Mouse (Mus musculus) neural tube, embryonic 12.5 days (tissue): ENCODE measurements at regions not wholly inside any gene's neighbourhood (a gene's known extent, or its start where the extent isn't known, plus 50 kb on each side); places are given as distances from the start of the nearest gene placed in this dataset.

Experiments
- ATAC-seq: fragments of 200-750 bp; cut with Nextera tagmentation; 2 replicates; pipeline ENCODE4 v1.8.0; 2017; ENCODE audit warnings: low read depth, mild to moderate bottlenecking, moderate TSS enrichment, moderate library complexity; ENCODE audit not compliant: low FRiP score
- H3K27ac ChIP-seq: fragments of 300-500 bp; sonication (generic); 2 replicates; pipeline ENCODE4 v1.5.1; 2016
- H3K27me3 ChIP-seq: fragments of 300-500 bp; sonication (generic); replicated peaks from 2 replicates; pipeline ENCODE4 v1.6.1; 2016; ENCODE audit warnings: mild to moderate bottlenecking
- H3K36me3 ChIP-seq: fragments of 300-500 bp; sonication (generic); 2 replicates; pipeline ENCODE4 v1.6.1; 2016; ENCODE audit warnings: mild to moderate bottlenecking
- H3K4me1 ChIP-seq: fragments of 300-500 bp; sonication (generic); 2 replicates; pipeline ENCODE4 v1.6.1; 2016
- H3K4me2 ChIP-seq: fragments of 300-500 bp; sonication (generic); replicated peaks from 2 replicates; pipeline ENCODE4 v1.6.1; 2016; ENCODE audit warnings: mild to moderate bottlenecking
- H3K4me3 ChIP-seq: fragments of 300-500 bp; sonication (generic); 2 replicates; pipeline ENCODE4 v1.5.1; 2016
- H3K9ac ChIP-seq: fragments of 300-500 bp; sonication (generic); 2 replicates; pipeline ENCODE4 v1.6.1; 2016; ENCODE audit warnings: mild to moderate bottlenecking
- H3K9me3 ChIP-seq: fragments of 300-500 bp; sonication (generic); 2 replicates; pipeline ENCODE4 v1.6.1; 2016; ENCODE audit warnings: mild to moderate bottlenecking
- WGBS: fragments of 180-500 bp; shearing (Covaris S2); methylation state at CpG from one replicate; pipeline ENCODE4 v1.1.7; 2016; 5-methylcytosine and 5-hydroxymethylcytosine counted together

DNA sequence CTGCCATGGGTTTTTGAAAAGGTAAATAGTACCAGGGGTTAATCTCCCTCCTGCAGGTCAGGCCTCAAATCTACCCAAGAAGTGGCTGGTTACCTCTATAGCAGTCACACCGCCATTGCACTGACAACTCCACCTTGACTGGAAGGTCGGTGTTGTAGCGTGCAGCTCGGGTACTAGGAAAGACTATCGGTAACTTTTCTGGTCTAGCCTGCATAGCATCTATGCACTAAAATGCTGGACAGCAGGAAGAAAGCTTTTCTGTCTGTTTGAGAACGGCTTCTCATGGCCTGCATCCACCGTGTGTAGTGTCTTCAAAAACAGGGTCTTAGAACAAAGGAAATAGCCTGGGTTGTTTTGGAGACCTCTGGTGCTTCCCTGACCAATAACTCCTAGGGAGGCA lies 88.8 kb downstream of the Bms1 start:
- Histone ChIP-seq H3K4me3 (no peak overlapping the region), H3K4me1 (no peaks in the 10 kb centered on the region), H3K36me3 (no peaks in the 10 kb centered on the region), H3K4me2 (no peak overlapping the region), H3K27me3 (no peaks in the 10 kb centered on the region), H3K9me3 (no peaks in the 10 kb centered on the region), H3K27ac (no peak overlapping the region), H3K9ac (no peak overlapping the region)
- 88% methylated on average over 7 of the region's 7 CpGs for WGBS
- ATAC-seq = no peak

GRCm38 (mm10) chr6:118327458-118327857 lies 91.8 kb downstream of the Bms1 start:
- H3K27ac ChIP-seq = no peak overlapping the region
- no peak overlapping the region for H3K4me2 ChIP-seq
- H3K36me3 ChIP-seq = no peaks in the 10 kb centered on the region
- H3K9me3 ChIP-seq = no peaks in the 10 kb centered on the region
- no peak overlapping the region for H3K9ac ChIP-seq
- ATAC-seq = no peak
- no peak overlapping the region for H3K4me3 ChIP-seq
- WGBS = 75% methylated on average over 6 of the region's 6 CpGs
- no peaks in the 10 kb centered on the region for H3K27me3 ChIP-seq
- H3K4me1 ChIP-seq = no peaks in the 10 kb centered on the region

GRCm38 (mm10) chr6:118325681-118326080 lies 93.6 kb downstream of the Bms1 start:
- no peak for ATAC-seq
- Histone ChIP-seq H3K4me1 (no peaks in the 10 kb centered on the region), H3K9me3 (no peaks in the 10 kb centered on the region), H3K4me2 (no peak overlapping the region), H3K27me3 (no peaks in the 10 kb centered on the region), H3K27ac (no peak overlapping the region), H3K4me3 (no peak overlapping the region), H3K9ac (no peak overlapping the region), H3K36me3 (no peaks in the 10 kb centered on the region)
- WGBS = 97% methylated on average over 1 of the region's 1 CpGs

DNA sequence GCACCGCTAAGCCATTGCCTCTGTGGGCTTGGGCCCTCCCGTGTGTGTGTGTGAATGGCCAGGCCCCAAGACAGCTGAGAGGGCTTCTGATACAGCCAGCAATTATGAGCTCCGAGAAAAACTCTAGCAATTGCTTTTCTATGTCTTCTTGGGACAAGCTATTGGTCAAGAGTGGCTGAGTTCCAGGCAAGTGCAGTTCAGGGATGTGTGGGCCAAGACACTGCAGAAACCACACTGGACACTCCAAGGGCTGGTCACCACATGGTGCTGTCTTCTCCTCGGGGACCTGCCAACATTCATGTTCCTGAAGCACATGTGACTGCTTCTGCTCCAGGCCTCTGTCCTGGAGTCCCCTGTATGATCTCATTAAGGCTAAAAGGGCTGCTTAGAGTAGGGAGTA lies 94.7 kb downstream of the Bms1 start:
- Histone ChIP-seq H3K4me2 (no peak overlapping the region), H3K27me3 (no peaks in the 10 kb centered on the region), H3K4me1 (no peaks in the 10 kb centered on the region), H3K9me3 (no peaks in the 10 kb centered on the region), H3K9ac (no peak overlapping the region), H3K27ac (no peak overlapping the region), H3K4me3 (no peak overlapping the region), H3K36me3 (no peaks in the 10 kb centered on the region)
- ATAC-seq = no peak
- WGBS = 84% methylated on average over 4 of the region's 4 CpGs

DNA sequence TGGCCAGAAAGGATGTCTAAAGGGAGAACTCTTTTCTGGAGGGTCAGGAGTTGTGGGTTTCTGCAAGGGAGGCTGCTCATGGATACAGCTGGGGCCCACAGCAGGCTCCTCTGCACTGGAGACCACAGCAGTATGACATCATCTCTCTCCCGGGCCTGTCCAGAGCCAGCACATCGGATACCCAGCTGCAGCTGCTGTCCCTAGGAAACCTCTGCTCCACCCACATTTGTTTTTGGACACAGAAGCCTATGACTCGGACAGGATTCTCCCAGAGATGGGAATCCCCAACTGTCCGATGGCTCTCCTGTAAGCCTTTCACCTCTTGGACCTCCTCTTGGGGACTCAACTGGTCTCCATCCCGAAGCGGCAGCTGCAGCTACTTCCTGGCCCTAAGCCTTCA lies 96.2 kb downstream of the Bms1 start:
- no peaks in the 10 kb centered on the region for H3K9me3 ChIP-seq
- no peak for ATAC-seq
- 74% methylated on average over 6 of the region's 6 CpGs for WGBS
- no peak overlapping the region for H3K9ac ChIP-seq
- H3K4me2 ChIP-seq = no peak overlapping the region
- H3K4me1 ChIP-seq = no peaks in the 10 kb centered on the region
- H3K36me3 ChIP-seq = no peaks in the 10 kb centered on the region
- no peak overlapping the region for H3K27ac ChIP-seq
- no peaks in the 10 kb centered on the region for H3K27me3 ChIP-seq
- no peak overlapping the region for H3K4me3 ChIP-seq

GRCm38 (mm10) chr6:118322631-118323030 lies 96.6 kb downstream of the Bms1 start:
- Histone ChIP-seq H3K4me2 (no peak overlapping the region), H3K27me3 (no peaks in the 10 kb centered on the region), H3K4me3 (no peak overlapping the region), H3K4me1 (no peaks in the 10 kb centered on the region), H3K9me3 (no peaks in the 10 kb centered on the region), H3K27ac (no peak overlapping the region), H3K36me3 (no peaks in the 10 kb centered on the region), H3K9ac (no peak overlapping the region)
- ATAC-seq = no peak
- 75% methylated on average over 5 of the region's 5 CpGs for WGBS

GRCm38 (mm10) chr6:118322061-118322460 lies 97.2 kb downstream of the Bms1 start:
- no peaks in the 10 kb centered on the region for H3K27me3 ChIP-seq
- H3K27ac ChIP-seq = no peak overlapping the region
- H3K4me2 ChIP-seq = no peak overlapping the region
- H3K4me3 ChIP-seq = no peak overlapping the region
- no peaks in the 10 kb centered on the region for H3K9me3 ChIP-seq
- WGBS = 86% methylated on average over 6 of the region's 6 CpGs
- no peak for ATAC-seq
- H3K9ac ChIP-seq = no peak overlapping the region
- no peaks in the 10 kb centered on the region for H3K4me1 ChIP-seq
- H3K36me3 ChIP-seq = no peaks in the 10 kb centered on the region

GRCm38 (mm10) chr6:118320021-118320525 lies 99.2 kb downstream of the Bms1 start:
- no peak for ATAC-seq
- no peak overlapping the region for H3K4me3 ChIP-seq

DNA sequence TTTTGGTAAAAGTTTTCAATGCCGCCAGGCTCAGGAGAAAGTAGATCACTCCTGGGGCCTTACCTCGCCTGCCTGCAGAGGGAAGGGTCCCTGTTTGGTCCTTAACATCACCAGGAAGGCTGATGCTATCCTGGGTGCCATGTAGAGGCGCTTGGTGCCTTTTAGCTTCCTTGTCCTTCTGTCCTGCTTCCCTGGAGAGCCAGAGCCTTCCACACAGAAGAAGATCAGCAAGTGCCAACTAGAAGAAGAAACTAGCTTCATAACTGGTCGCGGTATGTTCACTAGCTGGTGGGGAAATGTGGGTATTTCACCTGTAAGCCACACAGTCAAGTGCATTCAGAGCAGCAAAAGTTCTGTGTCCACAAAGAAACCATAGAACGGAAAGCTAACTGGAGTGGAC lies 103.4 kb downstream of the Bms1 start:
- WGBS = 80% methylated on average over 6 of the region's 6 CpGs

More at GRCm38 (mm10) chr6:118320021-118320525, 99.2 kb downstream of the Bms1 start:
- H3K9me3 ChIP-seq = no peaks in the 10 kb centered on the region
- no peak overlapping the region for H3K4me2 ChIP-seq
- H3K9ac ChIP-seq = no peak overlapping the region
- no peak overlapping the region for H3K27ac ChIP-seq
- WGBS = 92% methylated on average over 7 of the region's 7 CpGs
- H3K4me1 ChIP-seq = no peaks in the 10 kb centered on the region
- H3K36me3 ChIP-seq = no peaks in the 10 kb centered on the region
- no peaks in the 10 kb centered on the region for H3K27me3 ChIP-seq

DNA sequence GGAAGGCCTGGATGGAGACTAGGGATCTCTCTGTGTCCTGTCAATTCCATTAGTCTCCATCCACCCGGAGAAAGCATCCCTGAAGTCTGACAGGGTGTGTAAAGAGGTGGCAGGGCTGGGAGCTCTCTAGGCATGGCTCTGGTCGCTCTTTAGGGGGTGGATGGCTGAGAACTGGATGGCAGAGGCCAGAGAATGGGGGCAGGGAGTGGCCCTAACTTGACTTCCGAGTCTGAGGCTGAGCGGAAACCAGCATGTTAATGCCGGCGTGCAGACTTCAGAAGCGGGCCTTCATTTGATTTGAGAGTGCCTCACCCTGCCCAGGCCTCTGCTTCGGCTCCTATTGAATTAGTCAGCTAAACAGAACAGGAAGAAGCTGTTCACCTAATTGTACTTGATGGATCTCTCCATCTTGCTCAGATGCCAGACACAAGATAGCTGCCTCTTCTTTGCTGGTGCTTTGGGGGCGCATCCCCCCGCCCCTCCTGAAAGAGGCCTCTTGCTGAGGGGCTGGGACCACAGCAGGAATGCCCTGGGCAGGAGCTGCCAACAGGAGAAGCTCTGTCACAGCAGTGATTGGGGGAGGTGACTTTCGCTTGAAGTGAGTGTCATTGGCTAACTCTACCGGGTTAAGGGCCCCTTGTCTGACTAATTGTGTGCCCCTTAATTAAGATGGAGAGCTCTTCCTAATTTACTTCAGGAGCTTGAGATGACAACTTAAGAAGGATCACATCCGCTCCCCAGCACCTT lies 104.2 kb downstream of the Bms1 start:
- WGBS = 26% methylated on average over 13 of the region's 13 CpGs
- H3K4me3 ChIP-seq = no peak overlapping the region
- H3K9me3 ChIP-seq = no peaks in the 10 kb centered on the region
- H3K4me1 ChIP-seq = no peaks in the 10 kb centered on the region
- H3K27ac ChIP-seq = no peak overlapping the region
- H3K9ac ChIP-seq = no peak overlapping the region
- H3K27me3 ChIP-seq = no peaks in the 10 kb centered on the region
- H3K36me3 ChIP-seq = no peaks in the 10 kb centered on the region
- ATAC-seq = no peak
- no peak overlapping the region for H3K4me2 ChIP-seq

More for the DNA sequence above, 103.4 kb downstream of the Bms1 start:
- no peaks in the 10 kb centered on the region for H3K27me3 ChIP-seq
- no peak overlapping the region for H3K4me3 ChIP-seq
- H3K4me2 ChIP-seq = no peak overlapping the region
- no peaks in the 10 kb centered on the region for H3K4me1 ChIP-seq
- ATAC-seq = no peak
- no peaks in the 10 kb centered on the region for H3K9me3 ChIP-seq
- no peak overlapping the region for H3K27ac ChIP-seq
- H3K9ac ChIP-seq = no peak overlapping the region
- H3K36me3 ChIP-seq = no peaks in the 10 kb centered on the region

GRCm38 (mm10) chr6:118311081-118311480 lies 108.2 kb downstream of the Bms1 start:
- H3K27ac ChIP-seq = no peak overlapping the region
- no peak overlapping the region for H3K4me2 ChIP-seq
- no peak for ATAC-seq
- H3K27me3 ChIP-seq = no peaks in the 10 kb centered on the region
- H3K4me1 ChIP-seq = peaks cover 5% of the 10 kb centered on the region; the same call in 1 of the 2 replicates
- no peak overlapping the region for H3K4me3 ChIP-seq
- WGBS = 75% methylated on average over 9 of the region's 9 CpGs
- H3K9ac ChIP-seq = no peak overlapping the region
- no peaks in the 10 kb centered on the region for H3K9me3 ChIP-seq
- no peaks in the 10 kb centered on the region for H3K36me3 ChIP-seq

- 81% methylated on average over 2 of the region's 2 CpGs for WGBS
- H3K36me3 ChIP-seq = no peaks in the 10 kb centered on the region
- H3K4me3 ChIP-seq = no peak overlapping the region
- H3K27me3 ChIP-seq = no peaks in the 10 kb centered on the region
- no peak overlapping the region for H3K27ac ChIP-seq
- H3K9me3 ChIP-seq = no peaks in the 10 kb centered on the region
- H3K4me1 ChIP-seq = peaks cover 5% of the 10 kb centered on the region; the same call in 1 of the 2 replicates
- no peak overlapping the region for H3K9ac ChIP-seq
- H3K4me2 ChIP-seq = no peak overlapping the region
- ATAC-seq = no peak
Observed at GRCm38 (mm10) chr6:118309923-118310322, 109.4 kb downstream of the Bms1 start.

- no peak for ATAC-seq
- Histone ChIP-seq H3K4me2 (no peak overlapping the region), H3K36me3 (no peaks in the 10 kb centered on the region), H3K4me3 (no peak overlapping the region), H3K4me1 (peaks cover 5% of the 10 kb centered on the region; the same call in 1 of the 2 replicates), H3K27ac (no peak overlapping the region), H3K9me3 (no peaks in the 10 kb centered on the region), H3K9ac (no peak overlapping the region), H3K27me3 (no peaks in the 10 kb centered on the region)
- 65% methylated on average over 3 of the region's 3 CpGs for WGBS
Observed at GRCm38 (mm10) chr6:118308586-118308985, 110.7 kb downstream of the Bms1 start.
